ENCODE assay signal across 8 mouse cellular contexts in the genomic region with DNA sequence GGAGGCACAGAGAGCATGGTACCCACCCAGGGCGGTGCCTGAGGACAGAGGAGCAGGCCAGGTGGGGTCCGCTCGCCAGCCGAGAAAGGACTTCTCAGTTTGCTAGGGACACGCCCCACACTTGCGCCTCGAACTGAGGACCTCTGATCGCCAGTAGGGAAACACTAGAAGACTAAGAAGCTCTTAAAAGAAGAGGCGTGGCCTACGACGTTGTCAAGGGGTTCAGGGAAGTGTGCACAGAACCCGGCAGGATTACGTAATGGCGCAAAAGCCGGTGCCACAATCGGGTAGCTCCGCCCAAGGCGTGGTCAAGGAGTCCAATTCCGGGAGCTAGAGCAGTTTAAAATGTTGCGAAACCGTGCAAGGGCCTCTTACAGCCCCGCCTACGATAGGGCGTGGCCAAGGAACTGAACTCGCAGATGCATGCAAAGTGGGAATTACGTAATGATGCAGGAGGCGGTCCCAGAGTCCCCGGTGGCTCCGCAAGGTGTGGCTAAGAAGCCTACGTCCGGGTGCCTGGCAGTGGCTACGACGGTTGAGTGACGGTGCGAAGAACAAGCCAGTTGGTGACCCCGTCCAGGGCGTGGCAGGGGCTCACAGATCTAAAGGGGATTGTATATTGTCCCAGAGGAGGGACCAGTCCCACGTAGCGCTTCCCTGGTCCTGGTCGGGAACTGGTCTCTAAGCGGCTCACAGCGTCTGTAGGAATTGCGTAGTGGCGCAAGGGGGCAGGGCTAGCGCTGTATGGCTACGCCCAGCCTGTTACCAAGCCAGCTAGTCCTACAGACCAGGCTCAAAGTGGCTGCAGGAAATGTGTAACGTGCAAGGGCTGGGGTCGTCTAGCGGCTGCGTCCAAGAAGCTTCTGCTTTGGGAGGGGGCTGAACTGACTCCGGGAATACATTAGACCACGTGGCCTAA. TPM values are rescaled to one million over a fixed set of nuclear protein-coding genes. Genes with fewer than 3 reads are reported as not detected.
DNase-seq lines count a peak whose midpoint lies in the region; ATAC-seq lines count a peak whose summit lies in the region.

TSS of gene Abhd11 (plus strand) at position 482 of the 919 bp plus-strand sequence.

- peak within 1 kb of the TSS; percentile 56 for H3K4me3 ChIP-seq in hindbrain, embryonic 11.5 days (ENCODE audit: low read depth, low read length)

- DNase-seq in Muller cell, postnatal 12 days (ENCODE audit: inconsistent ontology term), result peak; percentile 100
- peak; percentile 100 for DNase-seq in cerebellum, adult 9-11 months
- peak; percentile 98 to 99 for DNase-seq in frontal cortex, adult 2 months (ENCODE audit: extremely low spot score in 1 of 2, low spot score in 1 of 2)
- peak; percentile 100 for DNase-seq in hindbrain, embryonic 11.5 days (ENCODE audit: low spot score)
- DNase-seq in layer of hippocampus, postnatal 10 days (ENCODE audit: low spot score in 2 of 2), result peak; percentile 89 to 92
- peak; percentile 100 for DNase-seq in lung, postnatal 10 days
- DNase-seq in ovary, postnatal 36 days (ENCODE audit: low spot score), result peak; percentile 96
- DNase-seq in thymus, postnatal 25 days, result peak; percentile 99

- no peaks in the 10 kb centered on the region for H3K27me3 ChIP-seq in hindbrain, embryonic 11.5 days (ENCODE audit: control insufficient read depth, insufficient read depth, low read length)

- peak; percentile 89 for ATAC-seq in hindbrain, embryonic 11.5 days (ENCODE audit: low FRiP score)

- no peaks in the 10 kb centered on the region for H3K9me3 ChIP-seq in hindbrain, embryonic 11.5 days (ENCODE audit: control insufficient read depth, low read length)

- peak within 1 kb of the TSS; percentile 90 for H3K27ac ChIP-seq in hindbrain, embryonic 11.5 days (ENCODE audit: low read depth, low read length)

- peak within 1 kb of the TSS; percentile 67 for H3K4me2 ChIP-seq in hindbrain, embryonic 11.5 days (replicated peaks; ENCODE audit: low read depth, low read length)

- H3K36me3 ChIP-seq in hindbrain, embryonic 11.5 days (ENCODE audit: control insufficient read depth, insufficient read depth, low read length), result no peaks in the 10 kb centered on the region

- H3K9ac ChIP-seq in hindbrain, embryonic 11.5 days (ENCODE audit: low read depth, low read length), result peak within 1 kb of the TSS; percentile 77

- under 1% methylated on average over 52 of the region's 52 CpGs for WGBS in hindbrain, embryonic 11.5 days

- peaks cover 6% of the 10 kb centered on the region; the same call in 1 of the 2 replicates for H3K4me1 ChIP-seq in hindbrain, embryonic 11.5 days (replicated peaks; ENCODE audit: control insufficient read depth, insufficient read depth, low read length)

RNA-seq across cellular contexts. Expression of gene Abhd11, which starts in this region (rescaled TPM):
- 68.4 and 80.5 TPM in 2 replicates for polyA plus RNA-seq in frontal cortex, adult 2 months (2012; rRNA removed)
- 45.1 and 48.3 TPM in 2 replicates for polyA plus RNA-seq in hindbrain, embryonic 11.5 days (2014; fragmentation: Nextera tagmentation; extraction: Ambion mirVana)
- total RNA-seq in layer of hippocampus, postnatal 10 days (2021), result 10 to 100 TPM; 41.1 to 49.2 TPM

Comparison
In these comparisons a context has a peak if more than half of its experiments do, and no peak if none do; other contexts are left out.
1. Peak in every context shown above with its lines: DNase-seq, ATAC-seq, H3K4me3 ChIP-seq and H3K27ac ChIP-seq.